Mouse (Mus musculus) layer of hippocampus, postnatal 10 days (tissue): ENCODE data around the gene Rora. TPM values are rescaled to one million over a fixed set of nuclear protein-coding genes. Genes with fewer than 3 reads are reported as not detected.

Experiments
- DNase-seq, 2 experiments: peaks; one replicate each; pipeline ENCODE4 v3.0.0; 2021; ENCODE audit warnings: low spot score in 2 of 2
- total RNA-seq, 2 experiments: library from RNA; stranded (reverse); gene quantifications; 2 replicates each; pipeline ENCODE4 v1.2.3; 2021

Gene Rora
- total RNA-seq, 2 experiments from 2014 or later, result 22.9 to 23.2 TPM

DNA sequence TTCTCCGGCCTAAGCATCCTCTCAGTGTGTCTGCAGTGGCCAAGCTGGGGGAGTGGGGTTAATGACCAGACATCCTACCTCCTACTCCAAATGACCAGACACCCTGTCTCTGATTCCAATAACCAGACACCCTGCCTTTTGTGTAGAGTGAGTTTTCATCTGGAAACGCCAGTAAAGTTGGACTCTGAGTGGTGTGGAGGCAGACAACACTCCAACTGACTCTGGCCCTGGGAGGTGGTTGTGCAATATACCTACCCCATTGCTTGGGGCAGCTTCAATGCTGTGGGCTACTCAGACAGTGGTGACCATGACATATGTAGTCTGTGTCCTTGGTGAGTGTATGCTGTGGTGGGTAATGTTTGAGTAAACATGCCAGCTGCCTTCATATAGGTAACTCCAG lies 645.9 kb downstream of the Rora start:
- no peak for DNase-seq

DNA sequence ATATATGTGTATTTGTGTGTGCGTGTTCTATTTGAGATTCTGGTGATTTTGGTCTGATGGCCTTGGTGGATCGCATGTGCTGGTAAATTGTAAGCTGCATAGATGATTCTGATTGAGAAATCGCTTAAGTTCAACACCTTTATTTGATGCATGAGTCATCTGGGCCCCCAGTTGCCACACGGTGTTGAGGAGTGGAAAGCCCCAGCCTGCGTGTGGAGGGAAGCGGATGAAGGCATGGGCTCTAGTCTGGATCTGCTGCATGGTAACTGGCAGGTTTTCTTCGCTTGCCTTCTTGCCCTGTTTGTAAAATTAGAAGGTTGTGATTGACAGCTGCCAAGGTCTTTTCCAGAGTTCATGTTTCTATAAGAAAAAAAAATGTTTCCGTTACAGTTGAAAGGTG lies 646.7 kb downstream of the Rora start:
- no peak for DNase-seq

DNA sequence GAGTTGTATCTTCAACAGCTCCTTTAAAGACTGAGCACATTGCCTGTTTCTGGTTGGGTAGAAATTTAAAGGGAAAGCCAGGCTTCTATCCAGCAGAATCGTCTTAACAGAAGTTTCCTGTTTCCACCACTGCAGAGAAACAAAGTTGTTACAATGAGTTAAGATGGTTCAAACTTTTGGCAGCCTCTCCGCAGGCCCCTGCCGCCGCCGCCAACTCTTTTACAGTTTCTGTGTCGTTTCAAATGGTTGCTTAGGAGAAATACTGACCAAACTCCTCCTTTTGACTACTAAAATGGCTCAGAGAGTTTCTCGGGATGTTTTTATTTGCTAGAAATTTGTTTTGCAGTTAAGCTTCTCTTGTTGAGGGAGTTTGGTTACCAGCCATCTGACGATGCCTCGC lies 647.9 kb downstream of the Rora start:
- peak; percentile 30 to 35 for DNase-seq

DNA sequence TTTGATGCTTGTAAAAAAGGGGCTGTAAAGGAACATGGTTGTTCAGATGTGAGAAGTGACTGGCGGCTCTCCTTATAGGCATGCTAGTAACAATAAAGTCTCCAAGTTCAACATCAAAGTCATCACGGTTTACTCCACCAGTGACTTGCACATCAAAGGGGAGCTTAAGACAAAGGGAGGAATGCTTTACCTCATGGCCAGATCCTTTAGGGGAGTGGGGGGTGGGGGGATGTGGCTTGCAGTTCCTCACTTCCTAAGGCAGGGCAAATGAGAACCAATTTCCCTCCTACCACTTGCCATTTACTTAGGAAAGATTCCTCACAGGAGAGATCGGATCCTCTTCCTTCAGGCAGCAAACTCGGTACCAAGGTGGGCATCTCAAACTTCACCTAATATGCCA lies 648.4 kb downstream of the Rora start:
- no peak for DNase-seq

DNA sequence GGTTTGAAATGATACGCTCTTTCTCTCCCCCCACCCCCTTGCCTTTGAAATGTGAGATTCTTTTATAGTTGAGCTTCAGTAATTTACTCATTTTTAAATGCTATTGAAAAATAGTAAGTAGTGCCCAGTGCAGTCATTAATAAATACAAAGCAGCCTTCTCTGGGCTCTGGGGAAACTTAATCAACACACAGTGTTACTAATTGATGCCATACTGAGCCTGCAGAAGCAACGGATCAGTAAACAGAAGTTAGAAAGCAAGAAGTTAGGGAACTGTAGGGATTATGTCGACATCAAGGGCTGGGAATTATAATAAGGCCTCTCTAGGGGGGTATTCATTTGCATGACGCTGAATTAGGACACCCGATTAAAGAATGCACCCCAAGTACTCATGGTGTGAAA lies 649.3 kb downstream of the Rora start:
- DNase-seq, result no peak

DNA sequence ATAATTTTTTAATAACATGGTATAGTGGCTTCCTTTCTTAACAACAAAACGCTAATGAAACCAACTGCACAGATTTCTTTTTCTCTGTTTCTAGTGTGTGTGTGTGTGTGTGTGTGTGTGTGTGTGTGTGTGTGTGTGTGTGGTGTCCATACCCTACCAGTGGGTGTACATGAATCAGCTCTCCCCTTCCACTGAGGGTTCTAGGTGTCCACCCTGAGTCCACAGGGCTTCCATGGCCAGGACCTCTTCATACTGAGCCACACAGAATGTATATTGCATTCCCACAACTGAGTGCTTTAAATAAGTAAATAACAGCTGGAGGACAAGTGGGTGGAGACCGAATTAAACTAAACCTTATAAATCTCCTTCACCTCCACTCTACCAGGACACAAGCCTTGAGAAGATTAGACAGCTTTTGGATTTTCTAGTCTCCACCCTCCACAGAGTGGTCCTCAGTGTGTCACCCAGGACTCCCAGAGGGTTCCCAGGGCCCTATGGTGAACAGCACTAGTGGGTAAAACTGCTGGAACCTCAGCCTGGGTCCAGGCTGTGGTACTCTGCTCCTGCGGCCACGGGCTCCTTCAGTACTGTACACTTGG lies 649.9 kb downstream of the Rora start:
- DNase-seq, result no peak

DNA sequence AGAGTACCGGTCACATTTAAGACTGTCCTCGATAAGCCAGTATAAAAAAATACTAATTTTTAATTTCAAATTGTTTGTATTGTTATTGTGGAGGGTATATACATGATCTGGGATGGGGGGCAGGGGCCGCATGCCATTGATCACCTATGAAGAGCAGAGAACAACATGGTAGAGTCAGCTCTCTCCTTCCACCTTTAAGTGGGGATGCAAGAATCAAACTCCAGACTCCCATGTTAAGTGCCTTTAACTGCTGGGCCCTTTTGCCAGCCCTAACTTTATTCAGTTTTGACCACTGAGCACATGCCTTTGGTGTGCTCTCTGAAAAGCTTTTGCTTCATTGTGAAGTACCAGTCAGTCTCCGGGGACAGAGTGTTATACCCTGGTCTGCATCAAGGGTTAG lies 650.4 kb downstream of the Rora start:
- DNase-seq, result no peak

DNA sequence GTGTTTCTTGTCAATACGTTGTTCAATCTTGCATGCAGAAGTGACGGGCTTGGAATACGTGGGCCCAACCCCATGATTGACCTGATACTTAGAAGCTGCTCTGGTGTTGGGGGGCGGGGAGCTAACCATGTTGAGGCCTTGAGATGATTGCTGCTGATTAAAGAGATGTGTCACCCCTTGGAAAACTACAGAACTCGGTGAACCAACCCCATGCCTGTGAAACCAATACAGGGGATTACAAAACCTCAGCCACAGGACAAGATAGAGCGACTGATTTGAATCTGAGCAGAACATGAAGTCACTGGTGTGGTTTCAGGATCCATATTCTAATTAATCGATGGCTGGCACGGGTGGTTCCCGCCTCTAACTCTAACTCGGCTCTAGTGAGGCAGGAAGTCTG lies 650.9 kb downstream of the Rora start:
- DNase-seq, result no peak

DNA sequence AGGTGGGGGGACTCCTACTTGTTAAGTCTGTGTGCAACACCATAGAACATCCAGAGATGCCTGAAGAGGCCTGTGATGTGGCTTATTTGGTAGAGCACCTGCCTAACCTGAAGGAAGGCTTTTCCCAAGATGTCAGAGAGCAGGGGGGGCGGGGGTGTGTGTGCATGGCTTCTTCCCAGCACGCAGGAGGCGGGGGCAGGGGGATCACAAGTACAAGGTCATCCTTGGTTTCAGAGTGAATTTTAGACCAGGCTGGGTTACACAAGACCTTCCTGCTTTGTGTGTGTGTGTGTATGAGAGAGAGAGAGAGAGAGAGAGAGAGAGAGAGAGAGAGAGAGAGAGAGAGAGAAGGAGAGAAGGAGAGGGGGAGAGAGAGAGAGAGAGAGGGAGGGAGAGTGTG lies 651.4 kb downstream of the Rora start:
- DNase-seq, result no peak

DNA sequence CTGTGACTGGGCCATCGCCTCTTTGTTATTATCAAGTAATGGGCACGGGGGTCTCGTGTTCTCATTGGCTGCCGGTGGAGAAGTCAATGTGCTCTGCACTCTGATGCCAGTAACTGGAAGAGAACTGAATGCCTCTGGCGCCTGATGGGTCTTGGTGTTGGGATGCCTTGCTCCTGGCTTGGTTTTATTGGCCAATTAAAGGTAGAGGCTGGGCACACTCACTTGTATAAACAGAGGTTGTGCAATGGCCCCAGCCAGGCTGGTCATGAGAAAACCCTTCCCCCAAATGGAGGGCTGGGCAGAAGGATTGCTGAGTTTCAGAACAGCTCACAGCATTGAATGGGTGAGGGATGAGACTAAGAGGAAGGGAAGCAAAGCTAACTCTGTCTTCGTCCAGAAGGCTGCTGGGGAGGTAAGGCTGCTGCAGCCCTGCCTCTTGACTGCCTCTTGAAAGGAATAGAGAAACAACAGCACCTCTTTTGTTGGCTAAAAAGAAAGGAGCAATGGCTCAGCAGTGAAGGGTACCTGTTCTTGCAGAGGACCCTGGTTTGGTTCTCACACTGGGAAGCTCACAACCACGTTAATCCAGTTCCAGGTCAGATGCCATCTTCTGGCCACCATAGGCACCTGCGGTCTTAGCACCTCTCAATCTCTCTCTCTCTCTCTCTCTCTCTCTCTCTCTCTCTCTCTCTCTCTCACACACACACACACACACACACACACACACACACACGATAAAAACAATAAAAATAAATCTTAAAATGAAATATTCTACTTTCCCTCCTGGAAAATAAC lies 653.3 kb downstream of the Rora start:
- peak; percentile 16 to 40 for DNase-seq

DNA sequence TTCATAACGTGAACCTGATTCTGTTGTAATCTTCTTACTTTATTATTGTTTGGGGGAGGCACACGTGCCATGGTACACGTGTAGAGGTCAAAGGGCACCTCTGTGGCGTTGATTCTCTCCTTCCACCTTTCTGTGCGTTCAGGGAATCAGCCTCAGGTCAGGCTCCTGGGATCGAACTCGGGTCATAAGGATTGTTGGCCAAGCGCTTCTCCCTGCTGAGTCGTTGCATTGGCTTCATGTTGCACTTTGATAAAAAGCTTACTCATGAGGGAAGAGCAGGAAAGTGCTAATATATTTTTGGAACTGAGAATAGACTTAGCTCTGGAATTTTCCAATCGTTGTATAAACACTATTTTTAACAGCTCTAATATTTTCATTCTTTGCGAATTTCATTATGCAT lies 654.4 kb downstream of the Rora start:
- no peak for DNase-seq

DNA sequence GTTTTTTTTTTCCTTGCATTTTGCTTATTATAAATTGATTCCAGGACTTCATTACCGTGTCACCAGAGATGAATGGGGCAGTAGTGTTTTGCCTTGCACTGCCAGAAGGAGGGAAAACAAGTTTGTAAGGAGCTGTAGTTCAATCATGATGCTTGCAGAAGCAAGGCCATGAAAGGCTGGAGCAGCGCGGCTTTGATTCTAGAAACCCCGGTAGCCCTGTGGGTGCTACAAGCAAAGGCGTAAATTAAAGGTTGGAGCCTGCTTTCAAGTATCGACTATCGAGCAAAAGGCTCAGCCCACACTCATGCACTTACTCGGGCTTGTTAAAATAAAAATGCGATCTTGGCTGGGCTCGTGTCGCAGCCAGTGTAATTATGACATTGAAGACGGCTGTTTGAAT lies 656.9 kb downstream of the Rora start:
- DNase-seq, result no peak

DNA sequence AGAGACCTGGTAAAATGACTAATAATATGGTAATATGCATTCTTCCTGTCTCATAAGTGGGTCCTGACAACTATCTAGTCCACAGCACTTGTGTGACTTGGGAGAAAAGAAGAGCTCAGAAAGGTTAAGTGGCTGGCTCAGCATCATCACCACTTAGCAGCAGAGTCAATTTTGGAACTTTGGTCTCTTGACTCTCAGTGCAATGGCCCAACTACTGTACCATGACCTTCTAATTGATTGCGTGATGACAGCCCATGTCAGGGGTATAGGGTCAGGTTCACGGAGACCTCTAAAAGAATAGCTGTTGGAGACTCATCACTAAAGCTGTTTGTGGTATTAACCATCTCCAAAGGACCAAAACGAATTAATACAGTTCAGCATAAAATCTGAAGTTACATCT lies 659.7 kb downstream of the Rora start:
- DNase-seq, result no peak

DNA sequence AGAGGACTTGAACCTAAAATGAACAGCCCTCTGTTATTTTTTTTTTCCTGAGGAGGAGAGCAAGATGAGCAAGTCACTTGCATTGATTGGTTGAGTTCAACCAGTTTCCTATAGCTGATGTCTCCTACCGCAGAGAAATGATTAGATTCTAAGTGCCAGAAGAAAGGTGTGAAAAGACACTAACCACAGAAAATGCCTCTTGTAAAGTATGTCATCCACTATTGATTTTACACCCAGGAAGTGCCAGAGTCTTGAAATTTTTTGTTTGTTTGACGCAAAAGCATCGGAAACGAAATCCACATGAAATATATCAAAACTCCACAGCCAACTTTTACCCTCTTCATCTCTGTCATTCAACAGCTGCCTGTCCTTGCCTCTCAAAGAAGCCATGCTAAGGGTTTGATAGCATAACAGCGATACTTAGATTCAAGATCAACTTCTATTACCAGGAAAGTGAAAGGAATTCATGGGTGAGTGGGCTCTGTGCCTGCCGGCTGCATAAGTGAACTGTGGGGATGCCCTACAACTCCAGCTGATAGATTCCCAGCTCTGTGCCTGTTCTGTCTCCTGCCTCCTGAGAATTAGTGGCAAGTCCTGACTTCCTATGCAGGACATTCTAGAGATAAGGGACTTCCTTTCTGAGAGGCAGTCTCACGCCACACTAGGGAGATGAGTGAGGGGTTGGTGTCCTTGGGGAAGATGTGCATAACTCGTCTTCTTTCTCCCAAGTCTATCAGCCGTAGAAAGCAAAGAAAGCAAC lies 661.0 kb downstream of the Rora start:
- no peak for DNase-seq

DNA sequence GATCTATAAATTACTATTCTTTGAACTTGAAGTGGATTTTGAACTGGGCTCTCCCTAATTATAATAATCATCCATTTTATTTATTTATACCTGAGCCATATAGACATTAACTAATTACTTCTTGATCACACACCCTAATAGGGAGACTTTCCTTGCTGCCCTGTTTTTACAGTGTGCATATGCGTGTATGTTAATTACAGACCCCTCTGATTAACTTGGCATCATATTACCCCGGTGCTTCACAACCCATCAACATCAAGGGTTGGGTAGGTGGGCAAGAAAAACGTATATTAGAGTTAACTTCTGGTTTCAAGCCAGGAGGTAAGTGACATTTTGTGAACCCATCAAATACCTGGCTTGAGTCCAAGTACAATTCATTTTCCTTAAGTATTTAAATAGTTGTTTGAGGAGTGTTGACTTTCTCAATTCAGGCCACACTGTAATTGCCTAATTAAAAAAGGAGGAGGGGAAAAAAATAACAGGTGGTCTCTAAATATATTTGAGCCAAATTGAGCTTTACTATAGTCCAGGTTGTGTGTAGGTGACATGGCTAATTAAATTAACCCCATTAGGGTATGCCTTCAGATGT lies 664.0 kb downstream of the Rora start:
- no peak for DNase-seq

DNA sequence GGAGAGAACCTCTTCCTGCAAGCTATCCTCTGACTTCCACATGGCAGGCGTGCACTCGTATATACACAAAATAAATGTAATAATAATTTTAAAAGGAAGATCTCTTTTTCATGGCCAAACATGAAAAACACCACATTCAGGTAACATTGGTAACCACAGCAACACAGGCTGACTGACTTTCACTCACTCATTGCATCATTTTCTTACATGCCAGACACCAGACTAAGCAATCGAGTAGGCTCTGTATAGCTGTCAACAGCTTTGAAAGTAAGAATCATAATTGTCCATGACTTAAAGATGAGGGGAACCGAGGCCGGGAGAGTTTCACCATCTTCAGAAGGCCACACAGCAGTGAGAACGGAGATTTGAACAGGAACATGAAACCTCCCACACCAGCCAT lies 665.8 kb downstream of the Rora start:
- DNase-seq, result no peak

DNA sequence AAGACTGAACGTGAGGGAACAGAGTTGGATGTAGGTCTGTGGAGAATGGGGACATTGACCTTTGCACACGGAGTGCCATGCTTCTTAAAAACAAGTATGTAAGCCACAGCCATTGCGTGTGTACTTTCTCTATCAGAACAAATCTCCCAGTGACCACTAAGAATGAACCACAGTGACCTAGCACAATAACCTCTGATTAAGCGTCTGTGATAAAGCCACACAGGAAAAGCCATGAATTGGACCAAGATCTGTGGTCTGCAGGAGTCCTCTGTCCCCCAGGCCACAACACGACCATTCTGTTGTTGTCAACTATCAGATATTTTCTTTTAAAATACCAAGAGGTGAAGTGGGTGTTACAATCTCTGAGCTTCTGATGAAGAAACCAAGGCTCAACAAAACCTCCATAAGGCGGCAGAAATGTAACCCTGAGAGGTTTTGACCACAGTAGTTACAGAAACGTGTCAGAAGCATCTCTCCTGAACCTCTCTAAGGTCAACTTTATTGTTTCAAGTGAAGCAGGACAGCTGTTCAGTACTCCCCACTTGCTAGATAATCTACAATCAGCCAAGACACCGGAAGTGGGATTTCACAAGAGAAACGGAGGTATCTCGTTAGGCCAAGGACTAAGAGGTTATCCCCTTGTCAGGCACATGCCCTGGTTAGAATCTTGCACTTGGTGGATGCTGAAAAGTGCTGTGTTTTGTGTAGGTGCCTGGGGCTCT lies 666.5 kb downstream of the Rora start:
- DNase-seq, result no peak

DNA sequence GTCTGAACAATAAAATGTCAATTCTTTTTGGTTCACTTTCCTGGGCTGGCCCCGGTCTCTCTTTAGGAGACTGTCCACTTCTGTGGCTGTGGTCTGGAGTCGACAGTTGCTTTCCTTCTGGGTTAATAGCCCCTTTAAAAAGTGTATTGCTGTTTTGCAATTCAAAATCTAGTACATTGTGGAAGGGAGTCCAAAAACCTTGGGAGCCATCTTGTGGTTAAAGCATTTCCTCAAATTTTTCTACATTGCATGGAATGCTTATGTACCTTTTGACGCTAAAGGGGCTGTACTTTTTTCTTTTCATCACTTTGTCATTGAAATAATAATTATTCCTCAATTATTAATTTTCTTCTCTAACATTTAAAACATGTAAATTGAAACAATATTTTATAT lies 667.0 kb downstream of the Rora start:
- no peak for DNase-seq

DNA sequence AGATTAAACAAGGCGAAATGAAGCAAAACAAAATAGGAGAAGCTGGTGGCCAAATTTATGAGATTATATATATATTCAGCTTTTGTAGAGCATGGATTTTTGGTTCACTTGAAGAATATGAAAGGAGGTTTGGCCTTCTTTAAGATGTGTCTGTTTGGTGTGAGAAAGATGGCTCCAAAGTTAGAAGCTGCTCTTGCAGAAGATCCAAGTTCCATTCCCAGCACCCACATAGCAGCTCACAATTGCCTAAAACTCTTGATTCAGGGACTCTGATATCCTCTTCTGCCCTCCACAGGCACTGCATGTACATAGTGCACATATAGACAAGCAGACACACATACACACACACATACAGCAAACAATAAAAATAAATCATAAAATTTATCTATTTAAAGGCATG lies 668.4 kb downstream of the Rora start:
- no peak for DNase-seq

DNA sequence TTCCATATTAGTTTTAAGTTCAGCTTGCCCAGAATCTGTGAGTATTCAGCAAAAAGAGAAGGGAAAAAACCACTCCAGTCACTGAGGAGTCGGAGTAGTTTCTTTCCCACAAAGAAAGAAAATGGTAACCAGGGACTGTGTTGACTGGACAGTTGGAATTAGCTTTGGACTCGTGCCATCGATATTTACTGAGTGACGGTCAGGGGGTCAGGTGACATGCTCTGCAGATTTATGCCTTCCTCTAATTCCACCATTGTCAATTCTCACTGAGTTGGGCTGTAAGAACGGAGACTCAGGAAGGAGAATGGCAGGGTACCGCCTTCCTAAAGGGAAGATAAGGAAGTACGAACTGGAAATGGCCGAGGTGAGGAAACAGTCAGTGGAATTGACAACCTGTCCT lies 670.2 kb downstream of the Rora start:
- DNase-seq, result no peak

DNA sequence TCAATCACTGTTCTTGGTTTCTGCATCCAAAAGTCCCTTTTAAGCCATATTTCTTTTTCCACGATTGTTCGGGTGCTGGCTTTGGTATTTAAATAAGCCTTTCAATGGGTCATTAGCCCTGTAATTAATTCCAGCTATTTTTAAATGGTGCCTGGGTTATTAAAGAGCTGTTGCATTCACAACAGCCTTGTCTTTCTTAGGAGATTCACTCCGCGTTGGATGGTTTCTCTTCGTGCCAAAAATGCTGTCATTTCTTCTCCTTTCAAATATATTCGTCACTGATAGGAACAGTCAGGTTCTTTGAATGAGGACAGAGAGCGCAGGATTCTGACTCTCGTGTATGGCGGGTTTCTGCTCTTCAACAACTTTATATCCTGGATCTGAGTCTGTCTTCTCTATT lies 673.5 kb downstream of the Rora start:
- DNase-seq, result no peak
